19 mouse cellular contexts compared by ENCODE assay signal in the genomic region with DNA sequence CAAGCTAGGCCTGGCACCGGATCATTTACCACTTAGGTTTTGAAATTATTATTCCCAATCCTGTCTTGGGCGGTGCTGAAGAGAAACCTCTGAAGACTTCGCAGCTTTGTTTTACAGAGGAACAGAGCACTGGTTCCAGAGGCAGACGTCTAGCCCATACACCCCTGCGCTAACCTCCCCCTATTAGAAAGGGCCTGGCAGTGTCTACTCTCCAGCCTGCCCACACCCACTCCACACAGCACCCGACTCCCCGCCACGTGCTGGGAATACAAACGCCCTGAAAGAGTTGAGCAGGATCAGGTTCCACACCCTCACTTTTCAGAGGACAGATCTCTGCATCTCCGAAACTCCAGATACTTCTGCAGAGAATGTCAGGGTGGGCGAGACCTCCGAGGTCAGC.
DNase-seq lines count a peak whose midpoint lies in the region; ATAC-seq and TF ChIP-seq lines count a peak whose summit lies in the region.
"Had no signal": no experiment of that assay in that cellular context is flagged by ENCODE, and none has a peak within 500 bp of the region (broad histone marks: within the 10 kb centered on the region; RNA-seq: fewer than 3 reads in every experiment).

No protein-coding gene starts in this region.

- no peak for DNase-seq in heart, embryonic 10.5 days (ENCODE audit: low spot score)
- no peak for DNase-seq in heart, postnatal 10 days
- DNase-seq in lung, embryonic 14.5 days: no peak
- no peak for DNase-seq in lung, postnatal 4 days
- DNase-seq in adrenal gland, postnatal 36 days: no peak
- DNase-seq in right cerebral cortex, adult 2 months (ENCODE audit: low spot score in 2 of 2): no peak
- DNase-seq: adrenal gland, postnatal 10 days; cerebellum, adult 11-12 months; cerebellum, postnatal 36 days; gastrocnemius, postnatal 14 days; lung, postnatal 14 days; right cerebral cortex, postnatal 4 days had no signal

- H3K9ac ChIP-seq in lung, embryonic 14.5 days: no peak overlapping the region
- no peak overlapping the region for H3K9ac ChIP-seq in embryonic facial prominence, embryonic 12.5 days
- no peak overlapping the region for H3K9ac ChIP-seq in stomach, embryonic 15.5 days
- H3K9ac ChIP-seq: limb, embryonic 12.5 days; liver, embryonic 15.5 days had no signal

- 0 out of 2 replicates have a peak, but pooled peaks have one; percentile 16 for ATAC-seq in lung, embryonic 14.5 days (ENCODE audit: insufficient read depth)
- ATAC-seq in embryonic facial prominence, embryonic 12.5 days (ENCODE audit: insufficient number of reproducible peaks, insufficient read depth, low FRiP score, low TSS enrichment): peak; percentile 61; the same call in 1 of the 2 replicates
- ATAC-seq in stomach, embryonic 15.5 days (ENCODE audit: insufficient read depth, low FRiP score, low read depth): peak; percentile 33; the same call in 1 of the 2 replicates

- no peaks in the 10 kb centered on the region for H3K9me3 ChIP-seq in heart, embryonic 10.5 days
- H3K9me3 ChIP-seq in lung, embryonic 14.5 days (ENCODE audit: low read depth, low read length): no peaks in the 10 kb centered on the region
- H3K9me3 ChIP-seq in embryonic facial prominence, embryonic 12.5 days: no peaks in the 10 kb centered on the region
- H3K9me3 ChIP-seq in stomach, embryonic 15.5 days: no peaks in the 10 kb centered on the region
- H3K9me3 ChIP-seq: forebrain, embryonic 10.5 days; limb, embryonic 12.5 days; liver, embryonic 15.5 days had no signal

- no peak overlapping the region for H3K4me3 ChIP-seq in heart, embryonic 10.5 days
- no peak overlapping the region for H3K4me3 ChIP-seq in lung, embryonic 14.5 days (ENCODE audit: low read depth, low read length)
- H3K4me3 ChIP-seq in embryonic facial prominence, embryonic 12.5 days: no peak overlapping the region
- H3K4me3 ChIP-seq in stomach, embryonic 15.5 days (replicated peaks): no peak overlapping the region
- H3K4me3 ChIP-seq: forebrain, embryonic 10.5 days; left cerebral cortex, adult 2 months; limb, embryonic 12.5 days; liver, embryonic 15.5 days had no signal

- no peak for TF ChIP-seq CTCF in lung, embryonic 14.5 days (IDR thresholded peaks at IDR 0.05; ENCODE audit: low read depth)

- WGBS in heart, embryonic 10.5 days: 72% methylated on average over 12 of the region's 12 CpGs
- WGBS in lung, embryonic 14.5 days: 67% methylated on average over 12 of the region's 12 CpGs
- 54% methylated on average over 12 of the region's 12 CpGs for WGBS in embryonic facial prominence, embryonic 12.5 days
- WGBS in stomach, embryonic 15.5 days: 60% methylated on average over 12 of the region's 12 CpGs

- H3K4me1 ChIP-seq in heart, embryonic 10.5 days: peaks cover 18% of the 10 kb centered on the region; the same call in 1 of the 2 replicates
- H3K4me1 ChIP-seq in lung, embryonic 14.5 days (ENCODE audit: insufficient read depth): peaks cover 6% of the 10 kb centered on the region
- peaks cover 17% of the 10 kb centered on the region for H3K4me1 ChIP-seq in embryonic facial prominence, embryonic 12.5 days
- H3K4me1 ChIP-seq in stomach, embryonic 15.5 days: peaks cover 4% of the 10 kb centered on the region; the same call in 1 of the 2 replicates
- H3K4me1 ChIP-seq: liver, embryonic 15.5 days had no signal

- H3K36me3 ChIP-seq in heart, embryonic 10.5 days: 0 out of 2 replicates have a peak, but pooled peaks cover 7% of the 10 kb centered on the region
- H3K36me3 ChIP-seq in lung, embryonic 14.5 days (ENCODE audit: insufficient read depth): peaks cover 5% of the 10 kb centered on the region; the same call in 1 of the 2 replicates
- H3K36me3 ChIP-seq in embryonic facial prominence, embryonic 12.5 days: no peaks in the 10 kb centered on the region
- H3K36me3 ChIP-seq in stomach, embryonic 15.5 days: peaks cover 6% of the 10 kb centered on the region; the same call in 1 of the 2 replicates
- H3K36me3 ChIP-seq: forebrain, embryonic 10.5 days; liver, embryonic 15.5 days had no signal

- H3K27ac ChIP-seq in heart, embryonic 10.5 days: peak overlapping the region; percentile 25; the same call in 1 of the 2 replicates
- H3K27ac ChIP-seq in lung, embryonic 14.5 days (ENCODE audit: low read depth): no peak overlapping the region
- no peak overlapping the region for H3K27ac ChIP-seq in embryonic facial prominence, embryonic 12.5 days
- no peak overlapping the region for H3K27ac ChIP-seq in stomach, embryonic 15.5 days
- H3K27ac ChIP-seq: forebrain, embryonic 10.5 days; kidney, postnatal 0 days; left cerebral cortex, adult 2 months; limb, embryonic 12.5 days; liver, embryonic 15.5 days had no signal

- intact Hi-C loops in heart, postnatal 10 days (cut with DNase I): no loop called here

- H3K4me2 ChIP-seq in lung, embryonic 14.5 days: no peak overlapping the region
- no peak overlapping the region for H3K4me2 ChIP-seq in embryonic facial prominence, embryonic 12.5 days (replicated peaks)
- H3K4me2 ChIP-seq in stomach, embryonic 15.5 days: no peak overlapping the region
- H3K4me2 ChIP-seq: limb, embryonic 12.5 days; liver, embryonic 15.5 days had no signal

- no peaks in the 10 kb centered on the region for H3K27me3 ChIP-seq in heart, embryonic 10.5 days (ENCODE audit: insufficient read depth, poor library complexity, severe bottlenecking)
- no peaks in the 10 kb centered on the region for H3K27me3 ChIP-seq in lung, embryonic 14.5 days (ENCODE audit: insufficient read depth, low read length)
- H3K27me3 ChIP-seq in embryonic facial prominence, embryonic 12.5 days: no peaks in the 10 kb centered on the region
- H3K27me3 ChIP-seq in stomach, embryonic 15.5 days (replicated peaks): no peaks in the 10 kb centered on the region
- H3K27me3 ChIP-seq: limb, embryonic 12.5 days; liver, embryonic 15.5 days had no signal
